Mouse (Mus musculus) G1E (cell line): ENCODE data around the gene Mtmr12.

Experiments used
- CTCF ChIP-seq: IDR thresholded peaks from 2 replicates; pipeline ENCODE4 v1.5.1; 2012; ENCODE audit warnings: low read depth, low read length, inconsistent platforms, mixed read lengths
- GATA1 ChIP-seq: IDR thresholded peaks from 2 replicates; pipeline ENCODE4 v1.6.1; 2012; ENCODE audit warnings: borderline replicate concordance, low read length, inconsistent platforms, mixed read lengths

GRCm38 (mm10) chr15:12317290-12317689, 112.5 kb downstream of the Mtmr12 start:
- TF ChIP-seq CTCF (no peak), GATA1 (no peak)
